Mouse (Mus musculus): Measurements from ENCODE around the gene Cpn1.

DNA sequence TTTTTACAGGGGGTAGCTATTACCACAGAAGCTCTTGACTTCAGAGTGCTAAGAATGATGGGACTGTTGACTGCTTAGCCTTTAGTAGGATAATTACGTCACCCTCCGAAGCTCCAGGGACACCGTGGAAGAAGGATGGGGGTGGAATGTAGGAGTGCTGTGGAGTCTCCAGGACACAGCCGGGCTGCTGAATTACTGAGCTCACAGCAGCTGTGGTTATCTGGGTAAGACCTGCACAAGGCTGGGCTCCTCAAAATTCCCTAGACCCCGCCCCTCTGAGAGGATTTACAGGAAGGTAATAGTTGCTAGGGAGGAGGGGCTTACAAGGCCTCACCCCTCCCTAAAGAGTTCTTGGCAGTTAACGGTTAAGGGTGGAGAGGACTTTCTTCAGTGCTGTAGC is 9.7 kb downstream of the Cpn1 start:
- TF ChIP-seq CTCF (IDR thresholded peaks at IDR 0.05): no peak
- TF ChIP-seq EP300 (IDR thresholded peaks at IDR 0.05): no peak

All from lung, postnatal 0 days (tissue).